Mouse (Mus musculus): ENCODE measurements at regions not wholly inside any gene's neighbourhood (a gene's known extent, or its start where the extent isn't known, plus 50 kb on each side); places are given as distances from the start of the nearest gene placed in this dataset.
"Not testable (repeated sequence)": the region's sequence is repeated elsewhere in the genome, so short reads cannot be mapped to it uniquely, and the experiment has no call there.

- not testable (repeated sequence) for TF ChIP-seq CTCF (IDR thresholded peaks at IDR 0.05; ENCODE audit: insufficient read depth, low read length); POLR2A (IDR thresholded peaks at IDR 0.05; ENCODE audit: borderline replicate concordance, extremely low read depth, low read depth, low read length)
These were observed 384.4 kb upstream of the Olfr1507 start for GRCm38 (mm10) chr14:52879978-52880377.
